Mouse (Mus musculus): ENCODE results near the gene Il10ra. TPM values are rescaled to one million over a fixed set of nuclear protein-coding genes. Genes with fewer than 3 reads are reported as not detected.

Il10ra gene
- polyA plus RNA-seq, 1 experiment from 2014 or later, result 1.1 TPM

DNA sequence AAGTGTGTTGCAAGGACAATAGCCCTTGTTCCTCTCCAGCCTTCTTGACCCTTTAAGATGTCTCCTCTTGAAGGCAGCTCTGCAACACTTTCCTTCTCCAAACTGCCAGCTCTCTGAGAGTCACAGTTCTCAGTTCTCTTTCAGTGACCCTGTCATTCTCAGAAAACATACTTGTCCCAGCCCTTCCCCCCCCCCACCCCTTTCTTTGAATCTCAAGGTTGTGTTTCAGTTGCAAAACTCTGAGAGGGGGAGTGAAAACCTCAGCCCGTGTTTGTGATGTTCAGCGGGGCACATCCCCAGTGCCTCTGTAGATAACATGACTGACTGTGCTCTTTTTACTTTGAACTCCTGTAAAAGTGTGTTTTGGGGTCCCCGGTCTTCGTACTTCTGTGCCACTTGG, 870 bp downstream of the Il10ra start:
- DNase-seq (ENCODE audit: low spot score), result no peak

DNA sequence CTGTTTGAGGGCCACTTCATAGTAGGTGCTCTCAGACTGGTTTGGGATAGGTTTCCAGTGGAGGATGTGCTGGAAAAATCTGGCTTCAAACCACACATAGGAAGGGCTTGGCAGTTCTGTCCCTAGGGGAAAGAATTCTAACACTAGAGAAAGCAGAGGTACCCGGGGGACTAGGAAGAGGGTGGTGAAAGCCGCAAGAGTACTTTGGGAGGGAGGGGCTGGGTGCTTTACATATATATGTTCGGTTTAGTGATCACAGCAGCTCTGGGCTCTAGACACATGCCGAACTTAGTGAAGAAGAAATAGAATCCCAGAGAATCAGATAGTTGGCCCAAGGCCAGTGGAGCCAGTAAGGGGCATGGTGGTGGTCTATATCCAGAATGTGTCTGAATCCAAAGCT, 1.9 kb downstream of the Il10ra start:
- Histone ChIP-seq H3K27me3 (ENCODE audit: control insufficient read depth, insufficient read depth, low read length) (peaks cover 3% of the 10 kb centered on the region; the same call in 1 of the 2 replicates), H3K9me3 (ENCODE audit: control insufficient read depth, low read length) (no peaks in the 10 kb centered on the region), H3K4me3 (ENCODE audit: low read depth, low read length) (no peak overlapping the region), H3K4me2 (replicated peaks; ENCODE audit: low read depth) (no peak overlapping the region), H3K9ac (ENCODE audit: low read length) (no peak overlapping the region), H3K4me1 (replicated peaks; ENCODE audit: control insufficient read depth, insufficient read depth) (no peaks in the 10 kb centered on the region), H3K27ac (replicated peaks) (no peak overlapping the region), H3K36me3 (ENCODE audit: control insufficient read depth, insufficient read depth, low read length) (no peaks in the 10 kb centered on the region)
- WGBS, result 81% methylated on average over 4 of the region's 4 CpGs
- ATAC-seq (ENCODE audit: low FRiP score, low TSS enrichment) (no peak), DNase-seq (ENCODE audit: low spot score) (no peak)
- TF ChIP-seq EP300 (optimal IDR thresholded peaks at IDR 0.05) (no peak), CTCF (IDR thresholded peaks at IDR 0.05; ENCODE audit: low read depth) (no peak)

More for the DNA sequence above, 870 bp downstream of the Il10ra start:
- no peak overlapping the region for H3K4me3 ChIP-seq (ENCODE audit: low read depth, low read length)
- no peak overlapping the region for H3K27ac ChIP-seq (replicated peaks)
- ATAC-seq (ENCODE audit: low FRiP score, low TSS enrichment), result no peak
- no peaks in the 10 kb centered on the region for H3K36me3 ChIP-seq (ENCODE audit: control insufficient read depth, insufficient read depth, low read length)
- 57% methylated on average over 4 of the region's 4 CpGs for WGBS
- H3K4me2 ChIP-seq (replicated peaks; ENCODE audit: low read depth), result no peak overlapping the region
- TF ChIP-seq CTCF (IDR thresholded peaks at IDR 0.05; ENCODE audit: low read depth) (no peak), EP300 (optimal IDR thresholded peaks at IDR 0.05) (no peak)
- peaks cover 3% of the 10 kb centered on the region; the same call in 1 of the 2 replicates for H3K27me3 ChIP-seq (ENCODE audit: control insufficient read depth, insufficient read depth, low read length)
- H3K9me3 ChIP-seq (ENCODE audit: control insufficient read depth, low read length), result no peaks in the 10 kb centered on the region
- no peaks in the 10 kb centered on the region for H3K4me1 ChIP-seq (replicated peaks; ENCODE audit: control insufficient read depth, insufficient read depth)
- no peak overlapping the region for H3K9ac ChIP-seq (ENCODE audit: low read length)

DNA sequence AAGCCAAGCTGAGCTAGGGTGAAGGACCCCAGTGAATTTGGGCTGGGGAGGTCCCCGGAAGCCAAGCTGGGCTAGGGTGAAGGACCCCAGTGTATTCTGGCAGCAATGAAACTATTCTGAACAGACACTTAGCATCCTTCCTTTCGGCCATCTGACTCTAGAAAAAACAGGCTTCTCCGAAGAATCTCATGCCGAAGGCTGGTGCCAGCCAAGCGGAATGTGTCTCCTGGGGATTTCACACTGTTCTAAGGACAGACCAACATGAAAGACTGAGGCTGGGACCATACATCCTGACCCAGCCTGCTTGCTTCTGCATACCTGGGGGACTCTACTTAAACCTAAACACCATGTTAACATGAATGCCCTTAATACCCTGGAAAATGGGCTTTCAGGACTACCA, 7.1 kb downstream of the Il10ra start:
- 67% methylated on average over 5 of the region's 5 CpGs for WGBS

GRCm38 (mm10) chr9:45261466-45261865, 7.5 kb downstream of the Il10ra start:
- Histone ChIP-seq H3K27me3 (ENCODE audit: control insufficient read depth, insufficient read depth, low read length) (no peaks in the 10 kb centered on the region), H3K9me3 (ENCODE audit: control insufficient read depth, low read length) (no peaks in the 10 kb centered on the region), H3K27ac (replicated peaks) (no peak overlapping the region), H3K36me3 (ENCODE audit: control insufficient read depth, insufficient read depth, low read length) (no peaks in the 10 kb centered on the region), H3K4me2 (replicated peaks; ENCODE audit: low read depth) (no peak overlapping the region), H3K9ac (ENCODE audit: low read length) (no peak overlapping the region), H3K4me1 (replicated peaks; ENCODE audit: control insufficient read depth, insufficient read depth) (no peaks in the 10 kb centered on the region), H3K4me3 (ENCODE audit: low read depth, low read length) (no peak overlapping the region)
- DNase-seq (ENCODE audit: low spot score) (peak; percentile 16), ATAC-seq (ENCODE audit: low FRiP score, low TSS enrichment) (no peak)
- TF ChIP-seq CTCF (IDR thresholded peaks at IDR 0.05; ENCODE audit: low read depth) (no peak), EP300 (optimal IDR thresholded peaks at IDR 0.05) (no peak)
- WGBS, result 52% methylated on average over 4 of the region's 4 CpGs

More for the DNA sequence above, 7.1 kb downstream of the Il10ra start:
- Histone ChIP-seq H3K4me3 (ENCODE audit: low read depth, low read length) (no peak overlapping the region), H3K27ac (replicated peaks) (no peak overlapping the region), H3K36me3 (ENCODE audit: control insufficient read depth, insufficient read depth, low read length) (no peaks in the 10 kb centered on the region), H3K9me3 (ENCODE audit: control insufficient read depth, low read length) (no peaks in the 10 kb centered on the region), H3K9ac (ENCODE audit: low read length) (no peak overlapping the region), H3K4me1 (replicated peaks; ENCODE audit: control insufficient read depth, insufficient read depth) (no peaks in the 10 kb centered on the region), H3K27me3 (ENCODE audit: control insufficient read depth, insufficient read depth, low read length) (no peaks in the 10 kb centered on the region), H3K4me2 (replicated peaks; ENCODE audit: low read depth) (no peak overlapping the region)
- TF ChIP-seq EP300 (optimal IDR thresholded peaks at IDR 0.05) (no peak), CTCF (IDR thresholded peaks at IDR 0.05; ENCODE audit: low read depth) (no peak)
- ATAC-seq (ENCODE audit: low FRiP score, low TSS enrichment) (no peak), DNase-seq (ENCODE audit: low spot score) (no peak)

DNA sequence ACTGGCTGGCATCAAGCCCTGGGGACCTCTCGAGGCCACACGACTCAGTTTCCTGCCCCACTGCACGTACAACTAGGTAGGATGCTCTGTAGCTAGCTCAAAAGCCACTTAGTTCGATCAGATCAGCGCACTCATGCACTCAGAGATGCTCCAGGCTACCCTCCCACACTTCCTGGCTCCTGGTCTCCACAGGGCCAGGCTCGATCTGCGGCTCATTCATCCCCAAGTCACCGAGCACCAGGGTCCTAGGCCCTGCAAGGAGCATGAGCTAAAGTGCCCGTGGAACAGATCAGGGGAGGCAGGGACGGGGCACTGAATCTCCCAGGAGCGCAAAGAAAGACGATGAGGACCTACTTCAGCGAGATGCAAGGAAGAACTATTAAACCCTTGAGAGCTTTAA, 9.9 kb downstream of the Il10ra start:
- Histone ChIP-seq H3K4me3 (ENCODE audit: low read depth, low read length) (no peak overlapping the region), H3K36me3 (ENCODE audit: control insufficient read depth, insufficient read depth, low read length) (no peaks in the 10 kb centered on the region), H3K9me3 (ENCODE audit: control insufficient read depth, low read length) (no peaks in the 10 kb centered on the region), H3K4me2 (replicated peaks; ENCODE audit: low read depth) (no peak overlapping the region), H3K27me3 (ENCODE audit: control insufficient read depth, insufficient read depth, low read length) (no peaks in the 10 kb centered on the region), H3K9ac (ENCODE audit: low read length) (no peak overlapping the region), H3K27ac (replicated peaks) (no peak overlapping the region), H3K4me1 (replicated peaks; ENCODE audit: control insufficient read depth, insufficient read depth) (no peaks in the 10 kb centered on the region)
- WGBS, result 85% methylated on average over 13 of the region's 13 CpGs
- no peak for ATAC-seq (ENCODE audit: low FRiP score, low TSS enrichment)
- TF ChIP-seq CTCF (IDR thresholded peaks at IDR 0.05; ENCODE audit: low read depth) (no peak), EP300 (optimal IDR thresholded peaks at IDR 0.05) (no peak)
- DNase-seq (ENCODE audit: low spot score), result no peak

DNA sequence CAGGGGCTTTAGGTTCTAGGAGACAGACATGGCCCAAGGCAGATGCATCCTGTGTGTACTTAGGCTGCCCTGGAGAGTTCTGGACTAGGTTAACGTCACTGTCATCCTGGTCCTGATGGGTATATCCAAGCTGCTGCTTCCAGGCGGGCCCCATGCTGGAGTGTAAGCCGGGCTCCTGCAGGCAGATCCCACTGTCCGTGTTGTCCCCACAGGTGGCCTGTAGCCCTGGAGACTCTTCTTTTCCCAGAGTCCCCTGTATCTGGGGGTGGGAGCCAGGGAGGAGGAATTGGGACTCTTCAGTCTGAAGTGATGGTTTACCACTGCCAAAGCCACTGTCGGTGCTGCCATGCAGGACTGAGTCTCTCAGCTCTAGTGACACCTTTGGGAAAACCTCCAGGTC, 13.0 kb downstream of the Il10ra start:
- no peaks in the 10 kb centered on the region for H3K9me3 ChIP-seq (ENCODE audit: control insufficient read depth, low read length)
- TF ChIP-seq EP300 (optimal IDR thresholded peaks at IDR 0.05), result no peak
- TF ChIP-seq CTCF (IDR thresholded peaks at IDR 0.05; ENCODE audit: low read depth), result no peak
- H3K4me2 ChIP-seq (replicated peaks; ENCODE audit: low read depth), result no peak overlapping the region
- DNase-seq (ENCODE audit: low spot score) (no peak), ATAC-seq (ENCODE audit: low FRiP score, low TSS enrichment) (no peak)
- no peaks in the 10 kb centered on the region for H3K4me1 ChIP-seq (replicated peaks; ENCODE audit: control insufficient read depth, insufficient read depth)
- 87% methylated on average over 5 of the region's 5 CpGs for WGBS
- no peaks in the 10 kb centered on the region for H3K36me3 ChIP-seq (ENCODE audit: control insufficient read depth, insufficient read depth, low read length)
- no peak overlapping the region for H3K4me3 ChIP-seq (ENCODE audit: low read depth, low read length)
- no peak overlapping the region for H3K9ac ChIP-seq (ENCODE audit: low read length)
- no peak overlapping the region for H3K27ac ChIP-seq (replicated peaks)
- H3K27me3 ChIP-seq (ENCODE audit: control insufficient read depth, insufficient read depth, low read length), result no peaks in the 10 kb centered on the region
